Mouse (Mus musculus) spleen, embryonic (tissue): Measurements from ENCODE around the gene Vps39.

Experiments used
- CTCF ChIA-PET: fragments of 350-600 bp; sonication (Branson Sonifier 250); formaldehyde crosslinking; loops from one replicate; lab custom pipeline; 2022; lab: Charles Lee

Vps39 gene

GRCm38 (mm10) chr2:120299866-120300265, 53.1 kb downstream of the Vps39 start:
- CTCF ChIA-PET: no interaction called here

- CTCF ChIA-PET: no interaction called here
Measured at GRCm38 (mm10) chr2:120296160-120296559, 56.8 kb downstream of the Vps39 start.

- CTCF ChIA-PET: no interaction called here
Measured at GRCm38 (mm10) chr2:120291471-120292078, 61.4 kb downstream of the Vps39 start.

GRCm38 (mm10) chr2:120288995-120289394, 63.9 kb downstream of the Vps39 start, which contains the start of gene Pla2g4d:
Pla2g4d (minus strand) TSS chr2:120289197.
- CTCF ChIA-PET: no interaction called here

GRCm38 (mm10) chr2:120288401-120288800, 64.5 kb downstream of the Vps39 start:
- CTCF ChIA-PET: no interaction called here

- CTCF ChIA-PET: no interaction called here
Measured at GRCm38 (mm10) chr2:120285639-120286038, 67.3 kb downstream of the Vps39 start.

- CTCF ChIA-PET: no interaction called here
Measured at GRCm38 (mm10) chr2:120284705-120285104, 68.2 kb downstream of the Vps39 start.

GRCm38 (mm10) chr2:120284094-120284493, 68.8 kb downstream of the Vps39 start:
- CTCF ChIA-PET: no interaction called here

GRCm38 (mm10) chr2:120283550-120283949, 69.4 kb downstream of the Vps39 start:
- CTCF ChIA-PET: no interaction called here

- CTCF ChIA-PET: no interaction called here
Measured at GRCm38 (mm10) chr2:120281221-120281620, 71.7 kb downstream of the Vps39 start.

- CTCF ChIA-PET: no interaction called here
Measured at GRCm38 (mm10) chr2:120279961-120280360, 73.0 kb downstream of the Vps39 start.

GRCm38 (mm10) chr2:120276951-120277350, 76.0 kb downstream of the Vps39 start:
- CTCF ChIA-PET: no interaction called here

GRCm38 (mm10) chr2:120268635-120269034, 84.3 kb downstream of the Vps39 start:
- CTCF ChIA-PET: no interaction called here
